Mouse (Mus musculus) forebrain, embryonic 11.5 days (tissue): ENCODE results near the gene Zfp941. TPM values are rescaled to one million over a fixed set of nuclear protein-coding genes. Genes with fewer than 3 reads are reported as not detected.

Experiments
- ATAC-seq: fragments of 200-750 bp; cut with Nextera tagmentation; replicated peaks from 2 replicates; pipeline ENCODE4 v1.8.0; 2017; ENCODE audit warnings: moderate TSS enrichment; ENCODE audit not compliant: low FRiP score
- DNase-seq: peaks from one replicate; pipeline ENCODE4 v3.0.0-alpha.2; 2017; ENCODE audit warnings: low spot score
- H3K27ac ChIP-seq: fragments of 300-500 bp; sonication (generic); 2 replicates; pipeline ENCODE4 v1.5.1; 2014; ENCODE audit warnings: low read depth, low read length
- H3K27me3 ChIP-seq: fragments of 300-500 bp; sonication (generic); 2 replicates; pipeline ENCODE4 v1.6.1; 2014; ENCODE audit warnings: mild to moderate bottlenecking, low read length, mixed read lengths; ENCODE audit not compliant: control insufficient read depth, insufficient read depth
- H3K36me3 ChIP-seq: fragments of 300-500 bp; sonication (generic); 2 replicates; pipeline ENCODE4 v1.6.1; 2014; ENCODE audit warnings: mild to moderate bottlenecking, low read length, moderate library complexity, mixed read lengths; ENCODE audit not compliant: control insufficient read depth, insufficient read depth
- H3K4me1 ChIP-seq: fragments of 300-500 bp; sonication (generic); replicated peaks from 2 replicates; pipeline ENCODE4 v1.6.1; 2014; ENCODE audit warnings: low read length, mixed read lengths; ENCODE audit not compliant: control insufficient read depth, insufficient read depth
- H3K4me2 ChIP-seq: fragments of 300-500 bp; sonication (generic); 2 replicates; pipeline ENCODE4 v1.6.1; 2014; ENCODE audit warnings: low read depth, mild to moderate bottlenecking, low read length, moderate library complexity, mixed read lengths; ENCODE audit not compliant: severe bottlenecking
- H3K4me3 ChIP-seq: fragments of 300-500 bp; sonication (generic); 2 replicates; pipeline ENCODE4 v1.5.1; 2014; ENCODE audit warnings: low read depth, low read length
- H3K9ac ChIP-seq: fragments of 300-500 bp; sonication (generic); 2 replicates; pipeline ENCODE4 v1.6.1; 2014; ENCODE audit warnings: low read length
- H3K9me3 ChIP-seq: fragments of 300-500 bp; sonication (generic); 2 replicates; pipeline ENCODE4 v1.6.1; 2016; ENCODE audit warnings: low read length, mixed read lengths; ENCODE audit not compliant: control insufficient read depth
- WGBS: fragments of 180-500 bp; shearing (Covaris S2); extraction: QIAGEN DNeasy Blood & Tissue Kit; methylation state at CpG from one replicate; pipeline ENCODE4 v1.1.7; 2014; 5-methylcytosine and 5-hydroxymethylcytosine counted together
- polyA plus RNA-seq: library from polyadenylated mRNA; unstranded; fragments of >200 nt; fragmentation: Nextera tagmentation; extraction: Ambion mirVana; gene quantifications from 2 replicates; pipeline ENCODE4 v1.2.1, GENCODE M21; 2014

Zfp941 gene
- polyA plus RNA-seq, 1 experiment from 2014 or later, result 5.2 TPM

- no peaks in the 10 kb centered on the region for H3K36me3 ChIP-seq
- ATAC-seq (no peak), DNase-seq (peak; percentile 46)
- H3K4me2 ChIP-seq, result no peak within 1 kb of the TSS
- H3K27me3 ChIP-seq, result no peaks in the 10 kb centered on the region
- no peaks in the 10 kb centered on the region; the same call in 1 of the 2 replicates for H3K4me1 ChIP-seq
- H3K9me3 ChIP-seq, result no peaks in the 10 kb centered on the region
- H3K27ac ChIP-seq, result no peak within 1 kb of the TSS
- no peak within 1 kb of the TSS for H3K4me3 ChIP-seq
- H3K9ac ChIP-seq, result no peak within 1 kb of the TSS
- 46% methylated on average over 20 of the region's 20 CpGs for WGBS
These were observed 13.2 kb upstream of the Zfp941 start, which contains the start of gene Urah for GRCm38 (mm10) chr7:140834968-140835757. Gene Urah, plus strand, starts transcription at chr7:140835018.

- WGBS, result 79% methylated on average over 4 of the region's 4 CpGs
- DNase-seq (peak; percentile 45), ATAC-seq (no peak)
- H3K4me3 ChIP-seq, result no peak overlapping the region
- no peak overlapping the region for H3K27ac ChIP-seq
- no peak overlapping the region for H3K4me2 ChIP-seq
- no peaks in the 10 kb centered on the region; the same call in 1 of the 2 replicates for H3K4me1 ChIP-seq
- H3K27me3 ChIP-seq, result no peaks in the 10 kb centered on the region
- H3K9me3 ChIP-seq, result no peaks in the 10 kb centered on the region
- no peaks in the 10 kb centered on the region for H3K36me3 ChIP-seq
- H3K9ac ChIP-seq, result no peak overlapping the region
These were observed 11.4 kb upstream of the Zfp941 start for GRCm38 (mm10) chr7:140833341-140833740.

GRCm38 (mm10) chr7:140831447-140831846 lies 9.5 kb upstream of the Zfp941 start:
- Histone ChIP-seq H3K27me3 (no peaks in the 10 kb centered on the region), H3K9ac (no peak overlapping the region)

GRCm38 (mm10) chr7:140828171-140828881 lies 6.3 kb upstream of the Zfp941 start:
- Histone ChIP-seq H3K9ac (no peak overlapping the region), H3K27ac (no peak overlapping the region), H3K27me3 (no peaks in the 10 kb centered on the region), H3K4me3 (no peak overlapping the region), H3K9me3 (no peaks in the 10 kb centered on the region), H3K4me2 (no peak overlapping the region), H3K4me1 (no peaks in the 10 kb centered on the region), H3K36me3 (no peaks in the 10 kb centered on the region)
- 45% methylated on average over 8 of the region's 8 CpGs for WGBS
- ATAC-seq (no peak), DNase-seq (no peak)

More at GRCm38 (mm10) chr7:140831447-140831846, 9.5 kb upstream of the Zfp941 start:
- ATAC-seq (no peak), DNase-seq (no peak)
- WGBS, result 80% methylated on average over 6 of the region's 6 CpGs
- H3K4me1 ChIP-seq, result no peaks in the 10 kb centered on the region; the same call in 1 of the 2 replicates
- H3K36me3 ChIP-seq, result no peaks in the 10 kb centered on the region
- no peak overlapping the region for H3K4me2 ChIP-seq
- H3K9me3 ChIP-seq, result no peaks in the 10 kb centered on the region
- H3K27ac ChIP-seq, result no peak overlapping the region
- no peak overlapping the region for H3K4me3 ChIP-seq

- DNase-seq (no peak), ATAC-seq (no peak)
- no peaks in the 10 kb centered on the region for H3K9me3 ChIP-seq
- H3K4me3 ChIP-seq, result no peak overlapping the region
- no peaks in the 10 kb centered on the region for H3K27me3 ChIP-seq
- no peaks in the 10 kb centered on the region for H3K36me3 ChIP-seq
- WGBS, result 89% methylated on average over 4 of the region's 4 CpGs
- no peak overlapping the region for H3K27ac ChIP-seq
- no peak overlapping the region for H3K4me2 ChIP-seq
- H3K9ac ChIP-seq, result no peak overlapping the region
- peaks cover 3% of the 10 kb centered on the region; the same call in 1 of the 2 replicates for H3K4me1 ChIP-seq
These were observed 753 bp upstream of the Zfp941 start for GRCm38 (mm10) chr7:140822731-140823130.

GRCm38 (mm10) chr7:140821305-140821652 lies 699 bp downstream of the Zfp941 start:
- Histone ChIP-seq H3K9ac (peak overlapping the region; percentile 64; the same call in 1 of the 2 replicates), H3K9me3 (no peaks in the 10 kb centered on the region), H3K36me3 (no peaks in the 10 kb centered on the region), H3K27ac (no peak overlapping the region), H3K4me2 (peak overlapping the region; percentile 71), H3K4me3 (peak overlapping the region; percentile 52), H3K4me1 (peaks cover 3% of the 10 kb centered on the region; the same call in 1 of the 2 replicates), H3K27me3 (no peaks in the 10 kb centered on the region)
- WGBS, result 45% methylated on average over 5 of the region's 5 CpGs
- no peak for DNase-seq
- peak; percentile 38; the same call in 1 of the 2 replicates for ATAC-seq

- Histone ChIP-seq H3K4me2 (no peak overlapping the region), H3K36me3 (no peaks in the 10 kb centered on the region), H3K27ac (no peak overlapping the region), H3K9me3 (no peaks in the 10 kb centered on the region), H3K4me1 (peaks cover 3% of the 10 kb centered on the region; the same call in 1 of the 2 replicates), H3K27me3 (no peaks in the 10 kb centered on the region), H3K4me3 (no peak overlapping the region), H3K9ac (no peak overlapping the region)
- DNase-seq (no peak), ATAC-seq (no peak)
- WGBS, result 87% methylated on average over 4 of the region's 4 CpGs
These were observed 1.8 kb downstream of the Zfp941 start for GRCm38 (mm10) chr7:140820173-140820572.

GRCm38 (mm10) chr7:140812850-140813249 lies 9.1 kb downstream of the Zfp941 start:
- ATAC-seq, result no peak
- Histone ChIP-seq H3K27ac (no peak overlapping the region), H3K9ac (no peak overlapping the region), H3K4me3 (no peak overlapping the region), H3K27me3 (no peaks in the 10 kb centered on the region), H3K9me3 (no peaks in the 10 kb centered on the region), H3K4me2 (no peak overlapping the region), H3K4me1 (no peaks in the 10 kb centered on the region), H3K36me3 (no peaks in the 10 kb centered on the region)
- WGBS, result 92% methylated on average over 12 of the region's 12 CpGs
- DNase-seq, result no peak
